Mouse (Mus musculus): ENCODE results near the gene Txlng. TPM values are rescaled to one million over a fixed set of nuclear protein-coding genes. Genes with fewer than 3 reads are reported as not detected.

The Txlng gene
- total RNA-seq, 1 experiment from 2014 or later = 37.2 TPM

GRCm38 (mm10) chrX:162761716-162762395 lies 67.4 kb downstream of the Txlng start:
- no peak for ATAC-seq (ENCODE audit: extremely low read depth, insufficient number of reproducible peaks, low FRiP score, poor library complexity, severe bottlenecking)

GRCm38 (mm10) chrX:162760958-162761515 lies 68.2 kb downstream of the Txlng start:
- ATAC-seq (ENCODE audit: extremely low read depth, insufficient number of reproducible peaks, low FRiP score, poor library complexity, severe bottlenecking) = no peak

GRCm38 (mm10) chrX:162760115-162760942 lies 68.9 kb downstream of the Txlng start, which contains the start of gene Rbbp7:
Gene Rbbp7 (plus strand): TSS chrX:162760402.
- ATAC-seq (ENCODE audit: extremely low read depth, insufficient number of reproducible peaks, low FRiP score, poor library complexity, severe bottlenecking) = peak; percentile 98

GRCm38 (mm10) chrX:162759251-162760114 lies 69.8 kb downstream of the Txlng start:
- ATAC-seq (ENCODE audit: extremely low read depth, insufficient number of reproducible peaks, low FRiP score, poor library complexity, severe bottlenecking) = no peak

- no peak for ATAC-seq (ENCODE audit: extremely low read depth, insufficient number of reproducible peaks, low FRiP score, poor library complexity, severe bottlenecking)
These were observed 73.2 kb downstream of the Txlng start for GRCm38 (mm10) chrX:162756058-162756457.

GRCm38 (mm10) chrX:162754314-162754713 lies 74.9 kb downstream of the Txlng start:
- no peak for ATAC-seq (ENCODE audit: extremely low read depth, insufficient number of reproducible peaks, low FRiP score, poor library complexity, severe bottlenecking)

GRCm38 (mm10) chrX:162752418-162752817 lies 76.8 kb downstream of the Txlng start:
- no peak for ATAC-seq (ENCODE audit: extremely low read depth, insufficient number of reproducible peaks, low FRiP score, poor library complexity, severe bottlenecking)

GRCm38 (mm10) chrX:162748696-162749420 lies 80.4 kb downstream of the Txlng start:
- ATAC-seq (ENCODE audit: extremely low read depth, insufficient number of reproducible peaks, low FRiP score, poor library complexity, severe bottlenecking) = no peak

- no peak for ATAC-seq (ENCODE audit: extremely low read depth, insufficient number of reproducible peaks, low FRiP score, poor library complexity, severe bottlenecking)
These were observed 93.1 kb downstream of the Txlng start for GRCm38 (mm10) chrX:162736140-162736659.

GRCm38 (mm10) chrX:162734997-162735929 lies 94.0 kb downstream of the Txlng start:
- peak; percentile 64 for ATAC-seq (ENCODE audit: extremely low read depth, insufficient number of reproducible peaks, low FRiP score, poor library complexity, severe bottlenecking)

GRCm38 (mm10) chrX:162730031-162730430 lies 99.2 kb downstream of the Txlng start:
- no peak for ATAC-seq (ENCODE audit: extremely low read depth, insufficient number of reproducible peaks, low FRiP score, poor library complexity, severe bottlenecking)

Other genes starting within 250 kb of the Txlng start
- 0.86 and 1.0 TPM in 2 replicates for gene Reps2, start 185.8 kb downstream of the Txlng start, total RNA-seq (2017)
- 61.6 and 69.9 TPM in 2 replicates for gene Rbbp7, start 69.1 kb downstream of the Txlng start, total RNA-seq (2017)
- 66.9 and 75.7 TPM in 2 replicates for gene Syap1, start 59.0 kb upstream of the Txlng start, total RNA-seq (2017)
- gene Ctps2, start 71.8 kb upstream of the Txlng start, total RNA-seq (2017) = 118 and 165 TPM in 2 replicates
- gene S100g, start 135.1 kb upstream of the Txlng start, total RNA-seq (2017) = not detected in 2 replicates

Data from neutrophil, adult 5-6 weeks (primary cell).